ENCODE assay signal across 19 mouse cellular contexts in the genomic region with DNA sequence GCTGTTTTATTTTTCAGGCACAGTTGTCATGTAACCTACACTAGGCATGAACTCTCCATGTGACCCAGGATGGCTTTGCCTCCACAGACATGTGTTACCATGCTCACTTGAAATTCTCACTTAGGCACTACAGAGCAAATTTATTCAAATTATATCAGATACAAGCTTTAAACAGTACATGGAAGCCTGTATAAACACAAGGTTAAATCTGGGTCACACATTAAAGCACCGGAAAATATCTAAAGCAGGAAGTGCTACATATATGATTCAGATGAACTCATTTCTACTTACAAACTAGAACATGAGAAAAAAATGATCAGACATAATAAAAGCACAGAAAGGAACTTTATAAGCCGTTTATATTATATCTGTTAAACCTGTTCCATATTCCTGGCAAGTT. TPM values are rescaled to one million over a fixed set of nuclear protein-coding genes. Genes with fewer than 3 reads are reported as not detected.
DNase-seq lines count a peak whose midpoint lies in the region; ATAC-seq and TF ChIP-seq lines count a peak whose summit lies in the region.
"Had no signal": no experiment of that assay in that cellular context is flagged by ENCODE, and none has a peak within 500 bp of the region (broad histone marks: within the 10 kb centered on the region; RNA-seq: fewer than 3 reads in every experiment).

No protein-coding gene starts in this region.

- H3K27me3 ChIP-seq in midbrain, postnatal 0 days (ENCODE audit: insufficient read depth, low read length), result no peaks in the 10 kb centered on the region
- H3K27me3 ChIP-seq: CH12.LX, Patski had no signal

- peaks cover 51% of the 10 kb centered on the region for H3K36me3 ChIP-seq in midbrain, postnatal 0 days (ENCODE audit: insufficient read depth, low read length)

- WGBS in midbrain, postnatal 0 days, result 94% methylated on average over 2 of the region's 2 CpGs

- peak; percentile 67 for ATAC-seq in CD4-positive, CD25-positive, alpha-beta regulatory T cell, adult 4 months
- ATAC-seq in inflammation-experienced regulatory T-cells, adult 6 months, result peak; percentile 76
- no peak for ATAC-seq in midbrain, postnatal 0 days (ENCODE audit: low FRiP score)
- ATAC-seq: activated CD4-positive, CD25-positive, alpha-beta regulatory T cell, adult 4 months; Patski had no signal

- H3K27ac ChIP-seq in midbrain, postnatal 0 days (ENCODE audit: low read depth, low read length), result no peak overlapping the region

- no peak overlapping the region for H3K4me2 ChIP-seq in midbrain, postnatal 0 days (ENCODE audit: low read depth, low read length, poor library complexity, severe bottlenecking)

- H3K9ac ChIP-seq in midbrain, postnatal 0 days (replicated peaks; ENCODE audit: low read length, poor library complexity, severe bottlenecking), result no peak overlapping the region

- no peak for DNase-seq in urinary bladder, postnatal 10 days (ENCODE audit: low spot score)
- no peak for DNase-seq in midbrain, postnatal 0 days (ENCODE audit: low spot score)
- DNase-seq: adrenal gland, adult 2 months; adrenal gland, adult 8-10 months; adrenal gland, postnatal 10 days; adrenal gland, postnatal 14 days; adrenal gland, postnatal 25 days; adrenal gland, postnatal 36 days; B cell, adult 2 months; cerebellum, adult 11 months; cerebellum, adult 11-12 months; cerebellum, adult 18-20 months; cerebellum, adult 2 months had no signal

- no peak for TF ChIP-seq CTCF in midbrain, postnatal 0 days (IDR thresholded peaks at IDR 0.05)

- H3K4me3 ChIP-seq in midbrain, postnatal 0 days (ENCODE audit: low read depth, low read length), result no peak overlapping the region

- H3K9me3 ChIP-seq in midbrain, postnatal 0 days (ENCODE audit: low read length), result no peaks in the 10 kb centered on the region
- H3K9me3 ChIP-seq: G1E had no signal

- H3K4me1 ChIP-seq in midbrain, postnatal 0 days (ENCODE audit: insufficient read depth, low read length), result no peaks in the 10 kb centered on the region

RNA-seq across cellular contexts. Expression of a gene that starts 22.5 kb away (rescaled TPM):
- polyA plus RNA-seq in CD4-positive, CD25-positive, alpha-beta regulatory T cell, adult 4 months (2017; shearing (Covaris generic)), result 10 to 100 TPM; 20.7 to 25.7 TPM
- polyA plus RNA-seq in inflammation-experienced regulatory T-cells, adult 6 months (2017; shearing (Covaris generic)), result 10 to 100 TPM; 27.2 to 31.4 (median 30.2) TPM
- total RNA-seq in midbrain, postnatal 0 days (2014; rRNA removed), result 38.2 and 75.3 TPM in 2 replicates
- polyA plus RNA-seq in midbrain, postnatal 0 days (2015; fragmentation: Nextera tagmentation; extraction: Ambion mirVana), result 145 and 157 TPM in 2 replicates

RNA-seq across cellular contexts. Expression of a gene that starts 52.1 kb away (rescaled TPM):
- 100 to 1,000 TPM; 101 to 104 TPM for polyA plus RNA-seq in CD4-positive, CD25-positive, alpha-beta regulatory T cell, adult 4 months (2017; shearing (Covaris generic))
- 100 to 1,000 TPM; 104 to 167 (median 105) TPM for polyA plus RNA-seq in inflammation-experienced regulatory T-cells, adult 6 months (2017; shearing (Covaris generic))
- 31.6 and 49.7 TPM in 2 replicates for total RNA-seq in midbrain, postnatal 0 days (2014; rRNA removed)
- 49.7 and 52.8 TPM in 2 replicates for polyA plus RNA-seq in midbrain, postnatal 0 days (2015; fragmentation: Nextera tagmentation; extraction: Ambion mirVana)
